Mouse (Mus musculus) CD4-positive, CD25-positive, alpha-beta regulatory T cell, adult 4 months (primary cell): ENCODE measurements around the gene Esrp2. TPM values are rescaled to one million over a fixed set of nuclear protein-coding genes. Genes with fewer than 3 reads are reported as not detected.

Experiments
- ATAC-seq: one replicate; pipeline ENCODE4 v1.8.0; 2017
- polyA plus RNA-seq, 2 experiments: library from polyadenylated mRNA; unstranded; fragments of 100-300 nt; shearing (Covaris generic); gene quantifications; one replicate each; pipeline ENCODE4 v1.2.1; 2017

The Esrp2 gene
- not detected for polyA plus RNA-seq

DNA sequence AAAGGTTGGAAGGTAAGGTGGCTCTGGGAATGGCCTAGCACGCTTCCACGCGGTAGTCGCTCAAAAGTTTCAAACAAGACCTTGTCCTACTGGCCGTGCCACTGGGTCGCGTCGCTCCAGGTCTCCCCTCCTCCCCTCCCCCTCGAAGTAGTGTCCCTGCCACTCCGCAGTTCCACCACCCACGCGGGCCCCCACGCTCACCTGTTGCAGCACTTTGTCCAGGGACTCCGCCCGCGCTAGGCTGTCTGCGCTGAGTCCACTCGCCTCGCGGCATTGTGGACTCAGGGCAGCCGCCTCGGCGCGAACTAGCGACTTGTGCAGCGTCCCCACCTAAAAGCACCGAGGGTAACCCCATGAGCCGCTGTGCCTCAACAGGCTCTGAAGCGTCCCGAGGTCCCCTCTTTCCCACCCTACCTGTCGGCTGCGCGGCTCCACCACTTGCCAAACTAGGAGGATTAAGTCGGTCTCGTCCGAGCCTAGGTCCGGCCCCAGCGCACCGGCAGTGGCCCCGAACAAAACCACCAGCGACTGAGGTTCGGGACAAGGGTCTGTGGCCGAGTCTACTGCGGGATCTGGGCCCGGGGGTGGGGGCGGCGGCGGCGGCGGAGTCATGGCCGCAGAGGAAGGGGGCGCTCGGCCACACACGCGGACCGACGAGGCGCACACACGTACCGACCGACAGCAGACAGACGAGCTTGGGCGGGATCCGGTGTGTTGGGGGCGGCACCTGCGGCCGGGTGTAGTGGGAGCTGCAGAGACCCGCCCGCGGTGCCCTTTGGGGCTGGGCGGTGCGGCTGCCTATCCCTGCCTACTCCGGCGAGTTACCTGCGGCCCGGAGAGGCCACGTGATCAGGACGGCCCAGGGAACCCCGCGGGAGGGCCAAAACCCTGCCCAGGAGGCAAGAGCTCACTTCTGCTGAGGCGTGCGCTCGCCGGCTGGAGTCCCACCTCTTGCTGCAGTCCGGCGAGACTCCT is at the start of gene Esrp2:
Gene Esrp2 (minus strand): TSS at position 819 of the 975 bp plus-strand sequence.
- peak; percentile 31 for ATAC-seq

- ATAC-seq: no peak
Observed at GRCm38 (mm10) chr8:106186394-106186793, 49.6 kb upstream of the Esrp2 start.

DNA sequence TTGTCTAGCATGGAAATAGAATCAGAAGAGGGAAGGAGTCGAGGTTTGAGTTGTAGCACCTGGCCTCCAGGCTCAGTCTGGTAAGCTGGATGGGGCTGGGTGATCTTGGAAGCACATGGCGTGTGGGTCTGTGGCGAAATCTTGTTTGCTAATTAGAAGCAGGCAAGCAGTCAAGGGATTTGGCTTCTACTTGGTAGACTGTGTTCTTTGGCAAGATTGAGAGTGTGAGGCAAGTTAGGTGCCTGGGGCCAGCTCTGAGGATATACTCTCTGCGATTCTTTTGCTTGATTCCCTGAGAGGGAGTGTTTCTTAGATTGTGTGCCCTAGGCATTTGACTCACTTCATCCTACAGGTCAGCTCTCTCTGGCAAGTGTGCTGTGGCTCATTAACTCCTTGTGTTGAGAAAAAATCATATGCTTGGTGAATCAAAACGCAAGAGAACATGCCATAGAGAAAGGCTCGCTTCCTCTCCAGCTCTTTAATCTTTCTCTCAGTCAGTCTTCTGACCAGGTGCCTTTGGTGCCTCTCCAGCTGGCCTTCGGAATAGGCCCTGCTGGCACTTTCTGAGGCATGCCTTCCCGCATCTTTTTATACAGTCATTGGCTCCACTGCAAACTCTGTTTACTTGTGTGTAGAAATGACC is 49.0 kb upstream of the Esrp2 start:
- ATAC-seq: no peak

DNA sequence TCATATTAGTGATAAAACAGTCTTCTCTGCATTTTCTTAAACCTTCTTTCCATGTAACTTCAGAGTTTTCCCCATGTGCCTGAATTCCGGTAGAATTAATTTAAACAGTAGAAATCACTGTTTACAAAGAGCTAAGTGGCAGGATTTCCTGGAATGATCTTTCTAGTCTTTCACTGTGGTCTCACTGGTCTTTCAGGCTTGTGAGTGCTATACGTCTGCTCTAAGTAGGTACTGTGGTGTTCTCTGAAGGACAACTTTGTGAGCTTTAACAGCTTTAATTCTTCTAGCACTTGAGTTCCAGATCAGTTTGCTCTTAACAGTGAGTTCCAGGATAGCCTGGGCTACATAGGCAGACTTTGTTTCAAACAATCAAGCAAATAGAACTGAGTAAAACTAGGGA is 41.7 kb upstream of the Esrp2 start:
- no peak for ATAC-seq

GRCm38 (mm10) chr8:106177594-106177993 is 40.8 kb upstream of the Esrp2 start:
- no peak for ATAC-seq

GRCm38 (mm10) chr8:106176891-106177290 is 40.1 kb upstream of the Esrp2 start:
- no peak for ATAC-seq

DNA sequence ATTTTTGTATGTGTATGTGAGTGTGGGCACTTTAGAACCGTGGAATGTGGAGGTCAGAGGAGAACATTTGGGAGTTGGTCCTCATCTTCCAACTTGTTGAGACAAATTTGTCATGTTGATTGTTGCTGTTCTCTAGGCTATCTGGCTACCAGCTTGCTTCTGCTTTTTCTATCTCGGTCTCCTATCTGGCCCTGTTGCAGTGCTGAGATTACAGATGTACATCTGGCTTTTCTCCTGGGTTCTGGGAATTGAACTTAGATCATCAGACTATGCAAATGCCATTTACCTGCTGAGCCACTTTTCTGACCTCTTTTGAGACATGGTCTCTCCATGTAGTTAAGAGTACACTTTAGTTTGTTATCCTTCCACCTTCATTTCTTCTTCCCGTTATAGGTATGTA is 36.8 kb upstream of the Esrp2 start:
- ATAC-seq: no peak

DNA sequence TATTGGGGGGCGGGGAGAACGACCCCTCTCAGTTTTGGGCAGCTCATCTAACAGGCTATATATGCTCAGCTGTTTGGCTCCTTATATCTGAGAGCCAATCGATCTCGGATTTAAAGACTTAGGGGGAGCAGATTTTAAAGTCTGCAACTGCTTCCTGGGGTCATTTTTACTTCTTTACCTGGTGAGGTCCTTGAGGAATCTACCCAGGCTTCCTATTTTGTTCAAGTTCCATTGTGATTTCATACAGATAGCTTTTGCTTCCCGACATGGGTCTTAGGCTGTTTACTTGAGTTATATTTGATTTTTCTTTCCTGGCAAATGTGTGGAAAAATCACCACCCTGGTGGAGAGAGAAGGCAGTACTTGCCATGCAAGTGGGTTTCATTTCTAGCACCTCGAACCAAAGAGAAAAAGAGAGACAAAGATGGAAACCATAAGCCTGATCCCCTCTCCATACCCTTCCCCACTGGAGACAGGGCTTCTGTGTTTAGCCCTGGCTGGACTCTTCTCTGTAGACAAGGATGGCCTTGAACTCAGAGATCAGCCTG is 33.2 kb upstream of the Esrp2 start:
- ATAC-seq: no peak

GRCm38 (mm10) chr8:106169017-106169933 is 32.5 kb upstream of the Esrp2 start:
- ATAC-seq: peak; percentile 23

DNA sequence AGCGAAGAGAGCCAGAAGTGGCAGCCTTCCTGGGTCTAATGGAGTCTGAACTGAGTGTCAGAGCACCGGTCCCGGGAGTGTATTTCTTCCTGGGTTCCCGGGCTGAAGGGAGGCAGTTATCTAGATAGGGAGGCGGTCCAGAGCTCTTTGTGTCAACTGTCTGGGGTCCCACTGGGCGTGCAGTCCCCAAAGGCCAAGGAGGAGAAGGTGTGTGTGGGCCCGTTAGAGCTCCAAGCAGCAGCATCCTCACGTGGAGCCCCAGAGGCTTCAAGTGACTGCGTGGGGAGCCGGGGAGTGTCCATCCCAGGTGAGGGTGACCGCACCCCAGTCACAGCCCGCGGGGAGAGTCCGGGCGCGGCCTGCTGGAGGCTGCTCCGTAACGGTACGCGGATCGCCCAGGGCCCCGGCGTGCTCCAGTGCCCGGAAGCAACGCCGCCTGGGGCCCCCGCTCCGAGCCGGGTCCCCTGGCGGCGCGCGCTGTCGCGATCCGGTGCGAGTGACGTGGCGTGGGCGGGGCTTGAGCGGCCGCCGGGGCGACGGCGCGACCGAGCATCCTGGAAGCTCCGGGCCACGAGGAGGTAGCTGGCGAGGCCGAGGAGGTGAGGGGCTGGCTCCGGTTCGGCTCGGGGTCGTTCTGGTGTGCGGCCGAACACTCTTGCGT is 31.7 kb upstream of the Esrp2 start, which contains the start of gene Slc7a6:
Gene Slc7a6 (plus strand): TSS at position 502 of the 661 bp plus-strand sequence.
- ATAC-seq: peak; percentile 88

GRCm38 (mm10) chr8:106165460-106165859 is 28.7 kb upstream of the Esrp2 start:
- ATAC-seq: no peak

DNA sequence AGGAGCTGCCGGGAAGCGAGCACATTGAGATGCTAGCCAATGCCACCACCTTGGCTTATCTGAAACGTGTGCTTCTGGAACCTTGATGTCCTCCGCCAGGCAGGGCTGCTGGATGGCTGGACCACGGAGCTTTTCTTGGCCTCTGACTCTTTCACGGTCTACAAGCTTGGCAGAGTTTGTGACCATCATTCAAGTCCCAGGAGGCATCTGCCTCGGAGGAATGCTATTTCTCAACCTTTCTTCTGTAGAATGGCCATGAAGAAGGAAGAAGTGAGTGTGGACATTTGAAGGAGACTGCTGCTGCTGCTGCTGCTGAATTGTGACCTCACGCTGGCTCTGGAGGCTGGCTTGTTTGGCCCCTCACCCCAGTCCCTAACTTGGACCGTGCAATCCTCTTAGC is 26.5 kb upstream of the Esrp2 start:
- no peak for ATAC-seq

DNA sequence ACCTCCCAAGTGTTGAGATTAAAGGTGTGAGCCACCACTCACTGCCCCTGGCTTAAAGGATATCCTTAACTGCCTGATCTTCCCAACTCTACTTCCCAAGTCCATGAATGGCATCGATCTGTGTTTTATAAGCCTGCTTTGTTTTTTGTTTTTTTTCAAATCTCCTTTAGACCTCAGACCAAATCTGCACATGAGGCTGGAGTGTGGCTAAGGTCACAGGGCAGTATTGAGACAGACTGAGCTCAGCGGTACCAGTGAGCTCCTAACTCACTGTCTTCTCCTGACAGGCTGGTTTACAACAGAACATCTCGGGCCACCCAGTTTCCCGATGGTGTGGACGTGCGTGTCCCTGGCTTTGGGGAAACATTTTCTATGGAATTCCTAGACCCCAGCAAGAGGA is 23.1 kb upstream of the Esrp2 start:
- no peak for ATAC-seq

GRCm38 (mm10) chr8:106158381-106158780 is 21.6 kb upstream of the Esrp2 start:
- ATAC-seq: no peak

- no peak for ATAC-seq
Observed at GRCm38 (mm10) chr8:106157419-106157818, 20.6 kb upstream of the Esrp2 start.

DNA sequence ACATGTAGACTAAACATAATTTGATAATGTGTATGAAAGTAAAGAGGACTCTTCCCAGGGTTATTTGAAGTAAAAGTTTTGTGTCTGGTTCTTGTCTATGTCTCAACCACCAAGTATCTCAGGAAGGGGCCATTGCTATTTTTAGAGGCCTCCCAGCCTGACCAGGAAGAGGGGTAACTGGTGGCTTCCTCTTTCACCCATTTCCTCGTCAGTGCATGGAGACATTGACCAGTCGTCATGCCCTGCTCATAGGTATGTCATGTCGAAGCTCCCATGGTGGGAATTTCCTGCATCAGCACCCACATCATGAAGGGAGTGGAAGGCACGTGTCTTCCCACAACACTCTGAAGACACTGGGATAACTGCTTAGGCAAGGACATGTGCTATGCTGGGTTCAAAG is 16.1 kb upstream of the Esrp2 start:
- ATAC-seq: no peak

DNA sequence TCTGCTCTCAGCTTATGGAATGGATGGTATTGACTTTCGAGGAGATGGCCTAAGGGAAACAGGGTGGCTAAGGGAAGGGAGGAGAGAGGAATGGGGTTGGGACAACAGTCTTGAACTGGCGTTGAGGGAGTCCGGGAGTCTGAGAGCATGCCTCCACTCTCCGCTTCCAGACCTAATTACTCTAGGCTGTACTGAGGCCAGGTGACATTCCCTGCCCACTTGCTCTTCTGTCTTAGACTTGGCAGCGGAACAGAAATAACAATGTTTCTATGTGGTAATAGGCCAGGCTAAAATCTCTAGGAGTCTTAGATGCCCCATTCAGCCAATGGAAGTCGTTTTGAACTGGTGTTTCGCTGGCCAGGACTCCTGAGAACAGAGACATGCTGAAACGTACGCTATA is 14.3 kb upstream of the Esrp2 start:
- ATAC-seq: no peak

- no peak for ATAC-seq
Observed at GRCm38 (mm10) chr8:106150653-106151000, 13.9 kb upstream of the Esrp2 start.

DNA sequence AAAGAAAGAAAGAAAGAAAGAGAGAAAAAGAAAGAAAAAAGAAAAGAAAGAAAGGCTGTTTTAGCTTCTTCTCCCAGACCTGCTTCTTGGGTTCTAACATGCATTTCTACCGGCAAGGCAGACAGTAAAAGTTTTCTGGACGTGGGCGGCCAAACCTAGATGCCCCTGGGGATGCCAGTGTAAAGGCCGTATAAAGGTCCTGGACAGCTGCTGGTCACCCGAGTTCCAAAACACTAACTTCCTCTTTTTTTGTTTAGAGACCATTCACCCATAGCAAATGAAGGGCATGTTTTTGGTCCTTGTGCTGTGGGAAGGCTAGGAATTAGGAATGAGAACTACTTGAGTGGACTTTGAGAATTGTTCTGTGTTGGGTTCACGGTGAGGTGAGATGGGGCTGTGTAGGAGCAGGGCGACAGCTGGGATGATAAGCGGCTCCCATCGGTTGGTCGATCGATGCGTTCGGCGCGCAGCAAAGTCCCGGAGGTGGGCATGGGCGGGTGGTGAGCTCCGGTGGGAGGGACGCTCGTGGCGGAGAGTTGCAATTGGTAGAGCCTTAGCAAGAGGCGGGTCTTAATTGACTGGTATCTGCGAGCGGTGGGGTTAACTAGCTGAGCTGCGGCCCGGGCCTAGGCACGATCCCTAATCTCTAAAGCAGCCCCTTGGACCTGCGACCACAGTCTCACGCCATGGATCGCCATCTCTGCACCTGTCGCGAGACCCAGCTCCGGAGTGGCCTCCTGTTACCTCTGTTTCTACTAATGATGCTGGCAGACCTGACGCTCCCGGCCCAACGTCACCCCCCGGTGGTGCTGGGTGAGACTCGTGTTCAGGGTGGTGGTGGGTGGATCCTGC is 13.3 kb upstream of the Esrp2 start, which contains the start of gene Pla2g15:
Gene Pla2g15 (plus strand): TSS at position 599 of the 852 bp plus-strand sequence.
- ATAC-seq: peak; percentile 99

- no peak for ATAC-seq
Observed at GRCm38 (mm10) chr8:106149025-106149424, 12.3 kb upstream of the Esrp2 start.
